Mouse (Mus musculus): ENCODE measurements around the gene Rnf225. TPM values are rescaled to one million over a fixed set of nuclear protein-coding genes. Genes with fewer than 3 reads are reported as not detected.
A peak's percentile ranks its signal among the peaks of the same experiment; 100 is the strongest.
"Not testable (repeated sequence)": the region's sequence is repeated elsewhere in the genome, so short reads cannot be mapped to it uniquely, and the experiment has no call there.

Rnf225 gene
- total RNA-seq, 2 experiments from 2014 or later, result 0.85 to 0.88 TPM

DNA sequence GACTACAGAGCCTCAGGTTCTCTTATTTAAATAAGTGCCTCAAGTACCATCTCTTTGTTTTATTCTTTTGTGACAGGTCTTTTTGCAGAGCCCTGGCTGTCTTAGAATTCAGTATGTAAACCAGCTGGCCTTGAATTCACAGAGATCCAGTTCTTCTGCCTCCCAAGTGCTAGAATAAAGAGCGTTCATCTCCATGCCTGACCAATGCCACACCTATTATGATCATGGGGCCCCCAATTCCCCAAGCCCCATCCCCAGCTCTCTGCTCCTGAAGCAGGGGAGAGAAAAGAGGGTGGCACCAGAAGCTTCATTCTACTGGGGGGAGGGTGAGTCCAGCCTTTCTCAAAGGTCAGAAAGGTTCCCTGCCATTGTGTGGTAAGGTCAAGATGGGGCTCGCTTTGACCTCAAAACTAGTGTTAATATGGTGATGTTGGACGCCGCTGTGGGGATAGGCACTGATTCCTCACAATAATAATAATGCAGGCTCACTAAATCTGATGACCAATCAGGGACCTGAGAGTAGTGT lies 6.5 kb downstream of the Rnf225 start:
- DNase-seq, result no peak

DNA sequence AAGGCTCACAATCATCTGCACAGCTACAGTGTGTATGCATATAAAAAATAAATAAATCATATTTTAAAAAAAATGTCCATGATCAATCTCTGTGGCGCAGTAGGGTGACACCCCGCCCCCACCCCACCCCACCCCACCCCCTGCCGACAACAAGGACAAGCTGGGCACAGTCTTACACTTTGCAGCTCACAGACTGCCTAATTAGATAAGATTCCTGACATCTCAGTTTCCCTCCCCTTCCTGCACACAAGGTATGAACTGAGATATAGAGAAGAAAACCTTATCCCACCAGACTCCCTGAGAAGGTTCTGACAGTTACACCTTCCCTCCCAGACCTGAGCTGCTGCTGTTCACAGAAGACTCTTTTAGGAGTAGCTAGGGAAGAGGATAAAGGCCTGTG lies 7.6 kb downstream of the Rnf225 start:
- DNase-seq, result no peak

DNA sequence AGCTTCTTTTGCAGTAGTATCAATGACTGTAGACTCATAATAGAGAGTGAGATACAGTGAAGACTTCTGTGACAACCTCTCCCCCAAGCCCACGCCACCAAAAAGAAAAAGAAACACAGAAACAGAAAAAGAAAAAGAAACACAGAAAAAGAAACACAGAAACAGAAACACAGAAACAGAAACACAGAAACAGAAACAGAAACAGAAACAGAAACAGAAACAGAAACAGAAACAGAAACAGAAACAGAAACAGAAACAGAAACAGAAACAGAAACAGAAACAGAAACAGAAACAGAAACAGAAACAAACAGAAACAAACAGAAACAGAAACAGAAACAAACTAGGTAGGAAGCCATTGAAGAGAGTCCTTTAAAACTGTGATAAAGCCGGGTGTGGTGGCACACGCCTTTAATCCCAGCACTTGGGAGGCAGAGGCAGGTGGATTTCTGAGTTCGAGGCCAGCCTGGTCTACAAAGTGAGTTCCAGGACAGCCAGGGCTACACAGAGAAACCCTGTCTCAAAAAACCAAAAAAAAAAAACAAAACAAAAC lies 10.1 kb downstream of the Rnf225 start:
- DNase-seq, result not testable (repeated sequence)

DNA sequence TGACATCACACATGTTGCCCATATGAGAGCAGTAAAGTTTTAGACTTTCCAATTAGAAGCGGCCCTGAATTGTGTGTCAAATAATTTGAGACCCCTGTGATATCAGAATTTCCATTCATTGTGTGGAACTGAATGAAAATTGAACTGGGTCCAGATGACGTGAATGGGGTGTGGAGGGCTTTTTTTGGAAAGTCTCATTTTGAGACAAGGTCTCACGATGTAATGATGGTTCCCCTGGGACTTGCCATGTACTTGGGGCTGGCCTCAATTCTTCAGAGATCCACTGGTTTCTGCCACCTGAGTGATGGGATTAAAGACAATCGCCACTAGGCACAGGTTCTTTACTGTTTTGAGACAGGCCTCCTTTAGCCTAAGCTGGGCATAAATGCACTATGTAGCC lies 13.4 kb downstream of the Rnf225 start:
- DNase-seq, result no peak

DNA sequence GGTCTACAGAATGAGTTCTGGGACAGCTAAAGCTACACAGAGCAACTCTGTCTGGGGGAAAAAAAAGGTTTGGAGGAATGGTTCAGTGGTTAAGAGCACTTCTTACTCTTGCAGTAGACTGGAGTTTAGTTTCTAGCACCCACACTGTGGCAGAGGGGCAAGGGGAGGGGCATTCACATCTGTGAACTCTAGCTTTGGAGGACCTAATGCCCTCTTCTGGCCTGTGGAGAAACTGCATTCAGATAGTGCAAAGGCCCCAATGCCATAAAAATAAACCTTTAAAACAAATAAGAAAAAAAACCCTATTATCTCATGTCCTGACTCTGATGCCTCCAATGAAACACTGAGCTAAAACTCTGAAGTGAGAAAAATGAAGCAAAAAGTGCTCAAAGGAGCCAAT lies 16.3 kb downstream of the Rnf225 start:
- no peak for DNase-seq

DNA sequence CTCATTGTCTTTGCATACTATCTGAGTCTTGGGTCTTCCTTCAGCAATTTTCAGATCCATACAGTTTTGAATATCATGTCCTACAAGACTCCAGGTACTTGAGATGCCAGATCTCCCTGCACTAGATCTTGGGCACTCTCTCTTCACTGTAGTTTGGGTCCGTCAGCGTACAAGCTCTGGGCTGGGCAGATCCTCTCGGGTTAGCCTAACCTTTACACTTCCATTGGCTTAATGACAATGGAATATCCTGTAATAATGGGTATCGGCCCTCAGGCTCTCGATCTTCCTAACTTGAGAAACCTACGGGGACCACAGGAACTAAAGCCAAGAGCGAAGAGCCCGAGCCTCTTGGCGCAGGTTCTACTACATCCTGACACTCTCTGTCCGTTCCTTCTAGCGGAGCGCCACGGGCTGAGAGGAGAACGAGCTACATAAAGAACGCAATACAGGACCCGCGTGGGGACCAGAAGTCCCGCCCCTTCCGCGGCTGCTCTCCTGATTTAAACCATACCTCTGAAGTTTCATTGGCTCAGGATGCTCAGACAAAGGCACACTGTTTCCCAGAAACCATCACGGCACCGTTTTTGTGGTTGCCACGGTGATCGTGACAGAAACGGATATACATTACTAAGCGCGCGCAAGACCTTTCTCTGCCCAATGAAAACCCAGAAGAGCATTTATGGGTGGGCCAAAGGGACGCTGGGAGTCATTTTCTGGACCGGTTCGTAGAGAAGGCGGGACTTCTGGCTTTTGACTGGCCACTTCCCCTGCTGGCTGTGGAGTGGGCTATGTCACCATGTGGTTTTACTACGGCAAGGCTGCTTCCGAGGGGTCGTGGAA lies 22.0 kb downstream of the Rnf225 start:
- peak; percentile 93 to 94 for DNase-seq

DNA sequence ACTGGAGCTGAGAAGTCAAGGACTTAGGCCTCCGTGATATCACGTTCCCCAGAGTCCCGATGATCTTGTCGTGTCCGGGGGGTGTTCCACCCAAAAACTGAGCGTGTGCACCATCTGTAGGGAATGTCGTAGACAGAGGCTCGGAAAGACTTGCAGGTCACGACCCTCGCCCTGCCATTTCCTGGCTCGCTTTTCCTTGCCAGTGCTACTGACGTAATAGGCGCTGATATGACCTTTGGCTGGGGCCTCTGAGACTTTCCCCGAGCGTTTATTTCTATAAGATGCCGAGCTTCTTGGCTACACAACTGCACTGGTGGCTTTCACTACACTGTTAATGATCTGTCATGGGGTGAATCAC lies 22.6 kb downstream of the Rnf225 start:
- no peak for DNase-seq

DNA sequence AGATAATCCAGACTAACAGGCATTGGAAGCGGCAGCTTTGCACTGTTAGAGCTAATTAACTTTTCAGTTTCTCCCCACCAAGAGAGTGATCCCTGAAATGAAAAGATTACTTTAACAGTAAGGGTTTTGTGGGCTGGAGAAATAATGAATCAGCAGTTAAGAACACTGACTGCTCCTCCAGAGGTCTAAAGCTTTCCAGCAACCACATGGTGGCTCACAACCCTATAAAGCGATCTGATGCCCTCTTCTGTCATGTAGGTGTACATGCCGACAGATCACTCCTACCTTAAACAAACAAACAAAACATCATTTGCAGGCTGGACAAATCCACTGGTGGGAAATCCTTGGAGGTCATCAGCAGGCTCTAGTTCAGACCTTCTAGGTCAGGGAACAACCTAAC lies 27.7 kb downstream of the Rnf225 start:
- no peak for DNase-seq

DNA sequence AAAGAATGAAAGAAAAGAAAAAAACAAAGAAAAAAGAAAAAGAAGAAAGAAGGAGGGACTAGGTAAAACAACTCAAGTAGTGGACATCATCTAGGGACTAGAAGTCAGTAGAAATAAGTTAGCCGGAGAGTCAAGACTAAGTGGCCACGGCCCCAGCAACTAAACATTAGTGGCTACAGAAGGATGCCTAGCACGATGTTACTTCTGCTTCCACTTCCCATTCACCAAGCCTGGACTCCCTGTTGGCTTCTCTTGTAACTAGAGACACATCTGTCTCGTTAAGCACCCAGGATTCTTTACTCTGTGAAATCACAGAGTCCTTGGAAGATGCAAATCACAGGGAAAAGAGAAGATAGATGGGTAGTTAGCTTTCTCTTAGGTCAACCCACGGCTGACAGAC lies 30.3 kb downstream of the Rnf225 start:
- no peak for DNase-seq

DNA sequence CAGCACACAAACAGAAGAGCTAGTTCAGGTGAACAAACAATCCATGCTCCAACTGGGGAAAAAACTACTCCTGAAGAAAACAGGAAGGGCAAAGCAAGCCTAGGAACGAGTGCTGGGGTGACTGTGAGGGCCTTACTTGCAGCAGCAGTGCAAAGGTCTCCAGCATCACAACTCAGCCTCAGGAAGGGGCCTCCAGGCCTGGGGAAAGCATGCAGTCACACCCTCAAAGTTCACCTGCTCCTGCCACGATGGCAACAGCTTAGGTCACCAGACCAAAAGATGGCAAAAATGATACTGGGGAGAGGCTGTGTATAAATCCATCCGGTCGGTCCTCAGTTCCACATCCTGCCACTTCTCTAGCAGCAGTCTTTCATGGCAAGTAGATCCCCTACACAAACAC lies 31.7 kb downstream of the Rnf225 start:
- DNase-seq, result no peak

DNA sequence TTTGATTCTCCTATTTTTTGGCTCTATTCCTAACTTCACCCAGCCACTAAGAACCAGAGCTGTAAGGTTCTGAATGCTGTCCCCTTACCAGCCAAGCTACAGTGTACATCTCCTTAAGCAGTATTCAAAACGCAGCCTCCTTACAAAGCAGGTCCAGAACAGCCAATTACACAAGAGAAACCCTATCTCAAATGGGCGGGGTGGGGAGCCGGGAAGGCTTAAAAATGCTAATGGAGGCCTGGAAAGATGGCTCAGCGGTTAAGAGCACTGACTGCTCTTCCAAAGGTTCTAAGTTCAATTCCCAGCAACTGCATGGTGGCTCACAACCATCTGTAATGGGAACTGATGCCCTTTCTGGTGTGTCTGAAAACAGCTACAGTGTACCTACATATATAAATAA lies 32.5 kb downstream of the Rnf225 start:
- DNase-seq, result no peak

DNA sequence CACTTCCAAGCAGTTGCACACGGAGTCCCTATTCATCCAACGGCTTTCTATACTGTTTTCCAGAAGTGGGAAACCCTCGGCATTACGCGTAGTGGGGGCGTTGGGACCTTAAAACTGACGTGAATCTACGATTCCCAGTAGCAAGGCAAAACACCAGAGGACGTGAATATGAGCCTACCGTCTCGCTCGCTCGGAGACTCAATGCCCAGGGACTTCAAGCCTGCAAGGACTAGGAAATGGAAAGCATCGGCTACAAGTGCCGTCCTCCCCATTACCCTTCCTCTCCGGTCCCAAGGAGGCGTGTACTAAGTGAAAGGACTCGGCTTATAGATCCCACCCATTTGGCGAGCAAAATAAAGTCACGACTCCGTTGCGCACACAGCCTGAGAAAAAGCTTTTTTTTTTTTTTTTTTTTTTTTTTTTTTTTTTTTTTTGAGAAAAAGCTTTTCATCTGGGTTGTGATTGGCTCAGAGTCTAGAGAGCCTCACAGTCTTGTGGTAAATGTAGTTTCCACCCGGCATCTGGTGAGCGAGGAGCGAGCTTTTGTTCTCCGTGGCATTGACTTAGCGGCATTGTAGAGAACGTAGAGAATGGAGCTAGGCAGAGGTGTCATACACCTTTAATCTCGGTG lies 34.4 kb downstream of the Rnf225 start:
- peak; percentile 50 to 54 for DNase-seq

DNA sequence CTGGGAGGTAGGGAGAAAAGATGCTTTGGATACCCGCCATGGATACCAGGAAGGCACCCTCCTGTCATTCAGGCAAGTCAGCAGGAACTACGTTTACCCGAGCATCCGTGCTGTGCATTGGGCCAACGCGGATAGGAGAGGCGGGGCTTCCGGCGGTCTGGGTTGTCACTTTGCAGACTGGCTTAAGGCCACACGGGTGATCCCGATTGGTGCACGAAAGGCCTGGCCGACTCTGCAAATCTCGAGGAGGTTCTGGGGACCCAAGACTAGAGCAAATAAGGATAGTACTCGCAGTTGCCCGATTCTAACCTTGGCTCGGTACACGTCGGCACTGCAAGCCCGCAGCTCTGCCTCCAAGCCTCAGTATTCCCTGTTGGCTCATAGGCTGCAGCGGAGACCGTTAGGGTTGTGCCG lies 38.5 kb downstream of the Rnf225 start, which contains the start of gene Zfp324:
Gene Zfp324 (plus strand): TSS at position 161 of the 414 bp plus-strand sequence.
- peak; percentile 89 to 90 for DNase-seq

DNA sequence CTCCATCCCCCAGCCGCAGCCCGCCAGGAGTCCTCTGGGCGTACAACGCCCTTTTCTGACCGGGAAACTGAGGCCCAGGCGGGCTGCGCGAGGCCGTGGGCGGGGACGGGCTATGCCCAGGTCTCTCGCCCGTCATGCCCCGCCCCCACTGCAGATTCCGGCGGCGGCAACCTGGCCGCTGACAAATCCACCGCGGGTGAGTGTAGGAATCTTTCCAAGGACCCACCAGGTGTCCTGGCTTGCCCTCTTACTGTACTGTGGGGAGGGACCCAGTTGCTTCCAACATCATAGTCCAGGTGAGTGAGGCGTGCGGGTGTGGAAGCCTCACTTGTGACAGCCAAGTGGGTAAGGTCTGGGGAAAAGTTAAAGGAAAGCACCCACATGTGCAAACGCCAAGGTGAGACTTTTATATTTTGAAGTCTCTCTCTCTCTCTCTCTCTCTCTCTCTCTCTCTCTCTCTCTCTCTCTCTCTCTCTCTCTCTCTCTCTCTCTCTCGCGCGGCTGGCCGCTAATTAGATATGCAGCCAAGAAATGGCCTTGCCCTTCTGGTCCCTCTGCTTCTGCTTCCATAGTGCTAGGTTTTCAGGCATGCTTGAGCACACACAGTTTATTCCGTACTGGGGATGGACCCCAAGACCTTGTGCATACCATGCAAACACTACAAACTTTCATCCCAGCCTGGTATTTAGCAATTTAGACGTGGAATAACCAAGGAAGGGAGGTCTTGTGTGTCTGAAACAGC lies 39.1 kb downstream of the Rnf225 start:
- peak; percentile 55 to 60 for DNase-seq

DNA sequence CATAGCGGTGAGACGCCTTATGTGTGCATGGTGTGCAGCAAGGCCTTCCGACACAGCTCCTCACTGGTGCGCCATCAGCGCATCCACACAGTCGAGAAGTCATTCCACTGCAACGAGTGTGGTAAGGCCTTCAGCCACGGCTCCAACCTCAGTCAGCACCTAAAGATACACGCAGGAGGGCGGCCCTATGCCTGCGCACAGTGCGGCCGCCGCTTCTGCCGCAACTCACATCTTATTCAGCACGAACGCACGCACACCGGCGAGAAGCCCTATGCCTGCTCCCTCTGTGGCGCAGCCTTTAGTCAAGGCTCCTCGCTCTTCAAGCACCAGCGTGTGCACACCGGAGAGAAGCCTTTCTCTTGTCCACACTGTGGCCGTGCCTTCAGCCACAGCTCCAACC lies 43.7 kb downstream of the Rnf225 start:
- no peak for DNase-seq

DNA sequence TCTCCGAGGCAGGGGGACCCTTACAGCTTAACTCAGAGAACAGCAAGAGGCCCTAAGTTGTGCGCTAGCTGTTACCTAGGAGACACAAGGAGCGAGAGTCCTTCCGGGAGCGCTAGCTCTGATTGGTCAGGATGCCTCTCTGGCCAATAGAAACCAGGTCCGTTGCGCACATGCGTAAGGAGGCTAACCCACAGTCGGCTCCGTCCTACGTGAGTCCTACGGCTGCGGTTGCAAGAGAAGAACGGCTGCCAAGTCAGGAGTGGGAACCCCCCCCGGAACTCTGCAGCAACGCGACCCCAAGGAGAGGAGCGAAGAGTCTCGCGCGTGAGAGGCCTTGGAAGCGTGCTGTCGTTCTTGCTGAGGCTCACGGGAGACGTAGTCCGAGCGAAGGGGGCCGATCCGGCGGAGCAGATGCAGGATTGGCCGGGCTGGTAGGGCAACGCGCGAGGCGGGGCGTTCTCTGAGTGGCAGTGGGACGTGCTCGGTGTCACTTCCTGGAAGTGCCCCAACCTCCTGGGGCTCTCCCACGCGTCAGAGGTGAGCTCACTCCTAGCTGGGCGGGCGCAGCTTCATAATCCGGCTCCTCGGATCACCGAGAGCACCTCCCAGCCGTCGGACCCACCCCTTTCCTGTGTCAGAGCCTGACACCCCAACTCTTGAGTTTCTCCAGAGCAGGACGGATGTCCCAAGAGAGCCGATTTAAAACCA lies 50.6 kb downstream of the Rnf225 start, which contains the start of gene Zfp446:
Gene Zfp446 (plus strand): TSS at position 167 of the 708 bp plus-strand sequence.
- DNase-seq, result peak; percentile 99 to 100

DNA sequence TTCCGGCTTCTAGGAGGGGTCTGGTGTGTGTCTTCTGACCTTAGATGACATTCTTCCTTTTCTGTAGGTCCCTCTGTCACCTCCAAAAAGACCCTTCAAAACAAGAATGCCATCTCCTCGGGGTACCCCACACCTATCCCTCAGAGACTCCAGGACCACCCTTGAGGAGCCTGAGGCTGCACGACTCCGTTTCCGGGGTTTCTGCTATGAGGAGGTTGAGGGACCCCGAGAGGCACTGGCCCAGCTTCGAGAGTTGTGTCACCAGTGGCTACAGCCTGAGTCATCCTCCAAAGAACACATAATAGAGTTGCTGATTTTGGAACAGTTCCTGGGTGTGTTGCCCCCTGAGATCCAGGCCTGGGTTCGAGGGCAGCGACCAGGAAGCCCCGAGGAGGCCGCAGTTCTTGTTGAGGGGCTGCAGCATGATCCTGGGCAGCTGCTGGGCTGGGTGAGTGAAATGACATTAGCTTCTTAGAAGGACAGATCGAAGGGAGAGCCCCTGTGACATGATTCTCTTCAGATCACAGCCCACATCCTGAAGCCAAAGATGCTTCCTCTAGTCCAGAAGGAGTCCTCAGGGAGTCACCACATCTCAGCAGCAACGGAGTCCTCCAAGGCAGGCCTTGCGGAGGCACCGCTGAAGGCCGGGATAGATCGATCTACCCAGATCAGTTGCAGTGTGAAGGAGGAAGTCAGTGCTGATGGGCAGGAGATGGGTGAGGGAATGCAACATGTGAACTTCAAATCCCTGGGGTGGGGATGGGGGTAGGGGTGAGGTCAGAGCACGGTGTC lies 51.9 kb downstream of the Rnf225 start:
- no peak for DNase-seq

DNA sequence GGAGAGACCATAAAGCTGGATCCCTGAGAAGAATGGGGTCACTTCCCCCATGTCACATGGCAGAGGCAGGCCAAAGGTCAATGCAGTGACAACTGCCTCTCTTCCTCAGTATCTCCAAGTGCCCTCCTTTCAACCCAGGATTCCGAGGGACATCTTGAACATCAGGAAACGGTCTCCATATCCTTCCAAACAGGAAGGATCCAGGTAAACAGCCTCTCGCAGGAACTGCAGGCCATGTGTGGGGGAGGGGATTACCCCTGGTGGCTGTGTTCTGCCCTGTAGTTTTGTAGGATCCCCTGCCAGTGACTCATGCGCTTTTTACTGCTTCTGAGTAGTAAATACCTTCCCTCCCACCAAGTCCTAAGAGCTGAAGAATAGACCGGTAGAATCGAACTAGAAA lies 52.6 kb downstream of the Rnf225 start:
- no peak for DNase-seq

DNA sequence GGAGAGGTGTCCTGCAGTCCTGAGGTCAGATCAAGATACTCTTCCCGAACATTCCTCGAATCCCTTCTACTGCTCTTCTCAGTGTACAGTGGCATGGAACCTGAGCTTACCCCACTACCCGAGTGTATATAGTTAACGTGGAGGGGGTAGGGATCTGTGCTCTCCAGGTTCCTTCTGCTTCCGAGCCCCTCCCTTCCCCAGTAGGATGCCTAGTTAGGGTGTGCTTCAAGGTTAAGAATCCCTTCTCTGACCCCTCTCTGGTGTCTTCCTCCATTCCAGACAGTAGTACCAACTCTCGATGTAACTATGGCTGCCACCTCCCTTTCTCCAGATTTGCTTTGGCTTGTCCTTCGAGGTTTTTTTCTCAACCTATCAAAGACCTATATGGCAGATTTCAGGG lies 53.1 kb downstream of the Rnf225 start:
- DNase-seq, result no peak
